24 mouse cellular contexts compared by ENCODE assay signal in genomic region chr3:66102599-66102932, GRCm38 (mm10).
DNase-seq lines count a peak whose midpoint lies in the region; ATAC-seq and TF ChIP-seq lines count a peak whose summit lies in the region.
"Had no signal": no experiment of that assay in that cellular context is flagged by ENCODE, and none has a peak within 500 bp of the region (broad histone marks: within the 10 kb centered on the region; RNA-seq: fewer than 3 reads in every experiment).

No protein-coding gene starts in this region.

- H3K4me3 ChIP-seq in midbrain, embryonic 10.5 days, result no peak overlapping the region
- H3K4me3 ChIP-seq in midbrain, postnatal 0 days (ENCODE audit: low read depth, low read length), result no peak overlapping the region
- H3K4me3 ChIP-seq in forebrain, postnatal 0 days (ENCODE audit: low read depth, low read length), result no peak overlapping the region
- H3K4me3 ChIP-seq in midbrain, embryonic 11.5 days (ENCODE audit: low read depth, low read length), result no peak overlapping the region
- H3K4me3 ChIP-seq: embryonic facial prominence, embryonic 13.5 days; layer of hippocampus, adult 2 months; left cerebral cortex, adult 2 months; myocyte had no signal

- H3K27ac ChIP-seq in midbrain, embryonic 10.5 days (replicated peaks), result peak overlapping the region; percentile 50
- no peak overlapping the region for H3K27ac ChIP-seq in midbrain, postnatal 0 days (ENCODE audit: low read depth, low read length)
- peak overlapping the region; percentile 62 for H3K27ac ChIP-seq in forebrain, postnatal 0 days (ENCODE audit: low read depth, low read length)
- H3K27ac ChIP-seq in midbrain, embryonic 11.5 days (ENCODE audit: low read depth, low read length), result peak overlapping the region; percentile 50
- H3K27ac ChIP-seq: embryonic facial prominence, embryonic 13.5 days; layer of hippocampus, adult 2 months; left cerebral cortex, adult 2 months had no signal

- no peaks in the 10 kb centered on the region for H3K27me3 ChIP-seq in midbrain, embryonic 10.5 days (ENCODE audit: low read depth, poor library complexity, severe bottlenecking)
- no peaks in the 10 kb centered on the region for H3K27me3 ChIP-seq in midbrain, postnatal 0 days (ENCODE audit: insufficient read depth, low read length)
- H3K27me3 ChIP-seq in forebrain, postnatal 0 days (ENCODE audit: insufficient read depth, low read length), result no peaks in the 10 kb centered on the region
- no peaks in the 10 kb centered on the region for H3K27me3 ChIP-seq in midbrain, embryonic 11.5 days (ENCODE audit: control insufficient read depth, insufficient read depth, low read length)
- H3K27me3 ChIP-seq: embryonic facial prominence, embryonic 13.5 days; Patski had no signal

- no peak overlapping the region for H3K9ac ChIP-seq in midbrain, postnatal 0 days (replicated peaks; ENCODE audit: low read length, poor library complexity, severe bottlenecking)
- H3K9ac ChIP-seq in forebrain, postnatal 0 days, result no peak overlapping the region
- H3K9ac ChIP-seq in midbrain, embryonic 11.5 days (ENCODE audit: low read length), result no peak overlapping the region
- H3K9ac ChIP-seq: embryonic facial prominence, embryonic 13.5 days had no signal

- no peak overlapping the region for H3K4me2 ChIP-seq in midbrain, postnatal 0 days (ENCODE audit: low read depth, low read length, poor library complexity, severe bottlenecking)
- no peak overlapping the region for H3K4me2 ChIP-seq in forebrain, postnatal 0 days (ENCODE audit: low read depth)
- H3K4me2 ChIP-seq in midbrain, embryonic 11.5 days, result no peak overlapping the region
- H3K4me2 ChIP-seq: embryonic facial prominence, embryonic 13.5 days had no signal

- TF ChIP-seq CTCF in midbrain, postnatal 0 days (IDR thresholded peaks at IDR 0.05), result no peak
- TF ChIP-seq CTCF in forebrain, postnatal 0 days (IDR thresholded peaks at IDR 0.05; ENCODE audit: low read depth), result no peak

- 76% methylated on average over 3 of the region's 3 CpGs for WGBS in midbrain, embryonic 10.5 days
- 53% methylated on average over 3 of the region's 3 CpGs for WGBS in midbrain, postnatal 0 days
- 42% methylated on average over 3 of the region's 3 CpGs for WGBS in forebrain, postnatal 0 days
- WGBS in midbrain, embryonic 11.5 days, result 82% methylated on average over 3 of the region's 3 CpGs

- no peak for DNase-seq in midbrain, embryonic 10.5 days (ENCODE audit: low spot score)
- no peak for DNase-seq in midbrain, postnatal 0 days (ENCODE audit: low spot score)
- no peak for DNase-seq in forebrain, postnatal 0 days
- DNase-seq in midbrain, embryonic 11.5 days (ENCODE audit: low spot score, missing footprints), result no peak
- DNase-seq in ovary, adult 18-20 months (ENCODE audit: low spot score), result no peak
- DNase-seq in kidney, adult 8-10 months, result no peak
- DNase-seq: adrenal gland, postnatal 25 days; cerebellum, adult 11-12 months; cerebellum, postnatal 14 days; gastrocnemius, postnatal 36 days; kidney, adult 11 months; kidney, postnatal 14 days; left cerebral cortex, postnatal 4 days; liver; lung, postnatal 10 days; thymus, postnatal 25 days had no signal

- H3K9me3 ChIP-seq in midbrain, embryonic 10.5 days (replicated peaks), result no peaks in the 10 kb centered on the region
- H3K9me3 ChIP-seq in midbrain, postnatal 0 days (ENCODE audit: low read length), result no peaks in the 10 kb centered on the region
- no peaks in the 10 kb centered on the region for H3K9me3 ChIP-seq in forebrain, postnatal 0 days (ENCODE audit: low read length)
- no peaks in the 10 kb centered on the region for H3K9me3 ChIP-seq in midbrain, embryonic 11.5 days (ENCODE audit: control insufficient read depth, low read length)
- H3K9me3 ChIP-seq: embryonic facial prominence, embryonic 13.5 days had no signal

- H3K4me1 ChIP-seq in midbrain, embryonic 10.5 days, result peaks cover 11% of the 10 kb centered on the region
- H3K4me1 ChIP-seq in midbrain, postnatal 0 days (ENCODE audit: insufficient read depth, low read length), result no peaks in the 10 kb centered on the region
- peaks cover 5% of the 10 kb centered on the region; the same call in 1 of the 2 replicates for H3K4me1 ChIP-seq in forebrain, postnatal 0 days (ENCODE audit: insufficient read depth)
- no peaks in the 10 kb centered on the region for H3K4me1 ChIP-seq in midbrain, embryonic 11.5 days (ENCODE audit: control insufficient read depth, insufficient read depth, low read length)

- no peak for ATAC-seq in midbrain, postnatal 0 days (ENCODE audit: low FRiP score)
- peak; percentile 18; the same call in 1 of the 2 replicates for ATAC-seq in forebrain, postnatal 0 days
- peak; percentile 30; the same call in 1 of the 2 replicates for ATAC-seq in midbrain, embryonic 11.5 days (ENCODE audit: low FRiP score)
- no peak for ATAC-seq in megakaryocyte-erythroid progenitor cell, adult 5-6 weeks (replicated peaks; ENCODE audit: low FRiP score, low TSS enrichment, poor library complexity, severe bottlenecking)
- ATAC-seq: activated CD4-positive, CD25-positive, alpha-beta regulatory T cell, adult 4 months; CD4-positive, CD25-positive, alpha-beta regulatory T cell, adult 4 months; Patski had no signal

- H3K36me3 ChIP-seq in midbrain, embryonic 10.5 days, result no peaks in the 10 kb centered on the region
- H3K36me3 ChIP-seq in midbrain, postnatal 0 days (ENCODE audit: insufficient read depth, low read length), result no peaks in the 10 kb centered on the region
- no peaks in the 10 kb centered on the region for H3K36me3 ChIP-seq in forebrain, postnatal 0 days (ENCODE audit: insufficient read depth)
- no peaks in the 10 kb centered on the region for H3K36me3 ChIP-seq in midbrain, embryonic 11.5 days (ENCODE audit: control insufficient read depth, insufficient read depth, low read length)
- H3K36me3 ChIP-seq: embryonic facial prominence, embryonic 13.5 days had no signal

Comparison
In these comparisons a context has a peak if more than half of its experiments do, and no peak if none do; other contexts are left out.
1. ATAC-seq: peak in forebrain, postnatal 0 days (single experiment) and midbrain, embryonic 11.5 days (single experiment); none in midbrain, postnatal 0 days (single experiment) and megakaryocyte-erythroid progenitor cell, adult 5-6 weeks (single experiment).